Mouse (Mus musculus) limb, embryonic 13.5 days (tissue): Measurements from ENCODE around the gene Tsc22d1. TPM values are rescaled to one million over a fixed set of nuclear protein-coding genes. Genes with fewer than 3 reads are reported as not detected.
A peak's percentile ranks its signal among the peaks of the same experiment; 100 is the strongest.

Source experiments
- ATAC-seq: fragments of 200-750 bp; cut with Nextera tagmentation; 2 replicates; pipeline ENCODE4 v1.8.0; 2017; ENCODE audit warnings: low read depth, moderate number of reproducible peaks, moderate TSS enrichment; ENCODE audit not compliant: low FRiP score
- H3K27ac ChIP-seq: fragments of 300-500 bp; sonication (generic); 2 replicates; pipeline ENCODE4 v1.5.1; 2015; ENCODE audit warnings: inconsistent platforms, mild to moderate bottlenecking, moderate library complexity
- H3K27me3 ChIP-seq: fragments of 300-500 bp; sonication (generic); 2 replicates; pipeline ENCODE4 v1.6.1; 2015; ENCODE audit warnings: mild to moderate bottlenecking, inconsistent platforms
- H3K36me3 ChIP-seq: fragments of 300-500 bp; sonication (generic); 2 replicates; pipeline ENCODE4 v1.6.1; 2015; ENCODE audit warnings: inconsistent platforms, mild to moderate bottlenecking, moderate library complexity
- H3K4me1 ChIP-seq: fragments of 300-500 bp; sonication (generic); 2 replicates; pipeline ENCODE4 v1.6.1; 2015; ENCODE audit warnings: inconsistent platforms
- H3K4me2 ChIP-seq: fragments of 300-500 bp; sonication (generic); replicated peaks from 2 replicates; pipeline ENCODE4 v1.6.1; 2015; ENCODE audit warnings: inconsistent platforms, mild to moderate bottlenecking, moderate library complexity
- H3K4me3 ChIP-seq: fragments of 300-500 bp; sonication (generic); 2 replicates; pipeline ENCODE4 v1.5.1; 2015; ENCODE audit warnings: moderate library complexity, mild to moderate bottlenecking, inconsistent platforms
- H3K9ac ChIP-seq: fragments of 300-500 bp; sonication (generic); 2 replicates; pipeline ENCODE4 v1.6.1; 2015; ENCODE audit warnings: mild to moderate bottlenecking, inconsistent platforms
- H3K9me3 ChIP-seq: fragments of 300-500 bp; sonication (generic); 2 replicates; pipeline ENCODE4 v1.6.1; 2016; ENCODE audit warnings: inconsistent platforms
- WGBS: fragments of 180-500 bp; shearing (Covaris S2); methylation state at CpG from one replicate; pipeline ENCODE4 v1.1.7; 2015; 5-methylcytosine and 5-hydroxymethylcytosine counted together
- polyA plus RNA-seq: library from polyadenylated mRNA; unstranded; fragments of >200 nt; fragmentation: Nextera tagmentation; extraction: Ambion mirVana; gene quantifications from 2 replicates; pipeline ENCODE4 v1.2.1, GENCODE M21; 2015

Tsc22d1 gene
- polyA plus RNA-seq, 1 experiment from 2014 or later, result 777 TPM

GRCm38 (mm10) chr14:76495022-76495421 is 80.3 kb downstream of the Tsc22d1 start:
- no peak overlapping the region for H3K9ac ChIP-seq
- WGBS, result 41% methylated on average over 5 of the region's 5 CpGs
- H3K27ac ChIP-seq, result no peak overlapping the region
- no peaks in the 10 kb centered on the region for H3K9me3 ChIP-seq
- H3K4me3 ChIP-seq, result no peak overlapping the region
- ATAC-seq, result no peak
- H3K4me2 ChIP-seq, result no peak overlapping the region
- peaks cover 18% of the 10 kb centered on the region for H3K4me1 ChIP-seq
- no peaks in the 10 kb centered on the region for H3K27me3 ChIP-seq
- peaks cover 8% of the 10 kb centered on the region; the same call in 1 of the 2 replicates for H3K36me3 ChIP-seq

GRCm38 (mm10) chr14:76497187-76497586 is 82.4 kb downstream of the Tsc22d1 start:
- peaks cover 20% of the 10 kb centered on the region for H3K4me1 ChIP-seq
- no peak overlapping the region for H3K27ac ChIP-seq
- no peak for ATAC-seq
- no peaks in the 10 kb centered on the region for H3K27me3 ChIP-seq
- no peak overlapping the region for H3K4me3 ChIP-seq
- H3K4me2 ChIP-seq, result no peak overlapping the region
- no peaks in the 10 kb centered on the region for H3K9me3 ChIP-seq
- WGBS, result 72% methylated on average over 9 of the region's 9 CpGs
- H3K9ac ChIP-seq, result no peak overlapping the region
- peaks cover 8% of the 10 kb centered on the region; the same call in 1 of the 2 replicates for H3K36me3 ChIP-seq

- Histone ChIP-seq H3K36me3 (peaks cover 8% of the 10 kb centered on the region; the same call in 1 of the 2 replicates), H3K9ac (no peak overlapping the region), H3K4me3 (no peak overlapping the region), H3K4me1 (peaks cover 23% of the 10 kb centered on the region), H3K27ac (no peak overlapping the region), H3K27me3 (no peaks in the 10 kb centered on the region), H3K4me2 (no peak overlapping the region), H3K9me3 (no peaks in the 10 kb centered on the region)
- no peak for ATAC-seq
- 56% methylated on average over 7 of the region's 7 CpGs for WGBS
Observed at GRCm38 (mm10) chr14:76498210-76498609, 83.4 kb downstream of the Tsc22d1 start.

- no peaks in the 10 kb centered on the region for H3K9me3 ChIP-seq
- WGBS, result 81% methylated on average over 6 of the region's 6 CpGs
- no peak overlapping the region for H3K4me2 ChIP-seq
- no peak overlapping the region for H3K27ac ChIP-seq
- H3K27me3 ChIP-seq, result no peaks in the 10 kb centered on the region
- no peak overlapping the region for H3K4me3 ChIP-seq
- H3K4me1 ChIP-seq, result peaks cover 29% of the 10 kb centered on the region
- no peak for ATAC-seq
- H3K36me3 ChIP-seq, result no peaks in the 10 kb centered on the region
- no peak overlapping the region for H3K9ac ChIP-seq
Observed at GRCm38 (mm10) chr14:76499492-76499891, 84.7 kb downstream of the Tsc22d1 start.

GRCm38 (mm10) chr14:76500036-76500435 is 85.3 kb downstream of the Tsc22d1 start:
- Histone ChIP-seq H3K4me1 (peaks cover 29% of the 10 kb centered on the region), H3K27ac (no peak overlapping the region; the same call in 1 of the 2 replicates), H3K4me2 (no peak overlapping the region), H3K27me3 (no peaks in the 10 kb centered on the region), H3K9ac (no peak overlapping the region), H3K36me3 (no peaks in the 10 kb centered on the region), H3K9me3 (no peaks in the 10 kb centered on the region), H3K4me3 (no peak overlapping the region)
- no peak for ATAC-seq
- 51% methylated on average over 5 of the region's 5 CpGs for WGBS

GRCm38 (mm10) chr14:76503231-76503851 is 88.6 kb downstream of the Tsc22d1 start:
- Histone ChIP-seq H3K4me3 (peak overlapping the region; percentile 85), H3K4me1 (peaks cover 41% of the 10 kb centered on the region), H3K27me3 (no peaks in the 10 kb centered on the region), H3K36me3 (peaks cover 21% of the 10 kb centered on the region), H3K9me3 (no peaks in the 10 kb centered on the region), H3K27ac (peak overlapping the region; percentile 100), H3K4me2 (peak overlapping the region; percentile 96), H3K9ac (peak overlapping the region; percentile 99)
- WGBS, result 6% methylated on average over 13 of the region's 13 CpGs
- ATAC-seq, result no peak

- WGBS, result under 1% methylated on average over 41 of the region's 52 CpGs
- H3K4me2 ChIP-seq, result peak overlapping the region; percentile 96
- H3K4me3 ChIP-seq, result peak overlapping the region; percentile 85
- H3K9ac ChIP-seq, result peak overlapping the region; percentile 99
- ATAC-seq, result peak; percentile 93
- H3K36me3 ChIP-seq, result peaks cover 21% of the 10 kb centered on the region
- no peaks in the 10 kb centered on the region for H3K9me3 ChIP-seq
- H3K27me3 ChIP-seq, result no peaks in the 10 kb centered on the region
- H3K27ac ChIP-seq, result peak overlapping the region; percentile 100
- H3K4me1 ChIP-seq, result peaks cover 39% of the 10 kb centered on the region
Observed at GRCm38 (mm10) chr14:76504121-76504737, 89.5 kb downstream of the Tsc22d1 start.

GRCm38 (mm10) chr14:76505101-76505438 is 90.3 kb downstream of the Tsc22d1 start:
- Histone ChIP-seq H3K4me3 (peak overlapping the region; percentile 85), H3K9me3 (peaks cover 2% of the 10 kb centered on the region; the same call in 1 of the 2 replicates), H3K4me1 (peaks cover 34% of the 10 kb centered on the region), H3K4me2 (peak overlapping the region; percentile 96), H3K27ac (peak overlapping the region; percentile 100), H3K36me3 (peaks cover 25% of the 10 kb centered on the region), H3K27me3 (no peaks in the 10 kb centered on the region), H3K9ac (peak overlapping the region; percentile 99)
- WGBS, result under 1% methylated on average over 10 of the region's 10 CpGs
- ATAC-seq, result no peak

GRCm38 (mm10) chr14:76505439-76506220 is 90.9 kb downstream of the Tsc22d1 start:
- ATAC-seq, result peak; percentile 76
- peak overlapping the region; percentile 85 for H3K4me3 ChIP-seq
- no peaks in the 10 kb centered on the region for H3K27me3 ChIP-seq
- WGBS, result under 1% methylated on average over 31 of the region's 31 CpGs
- peak overlapping the region; percentile 100 for H3K27ac ChIP-seq
- H3K4me1 ChIP-seq, result peaks cover 28% of the 10 kb centered on the region
- peak overlapping the region; percentile 96 for H3K4me2 ChIP-seq
- H3K36me3 ChIP-seq, result peaks cover 31% of the 10 kb centered on the region
- H3K9ac ChIP-seq, result peak overlapping the region; percentile 99
- peaks cover 5% of the 10 kb centered on the region; the same call in 1 of the 2 replicates for H3K9me3 ChIP-seq

- no peak for ATAC-seq
- Histone ChIP-seq H3K4me3 (peak overlapping the region; percentile 85), H3K36me3 (peaks cover 31% of the 10 kb centered on the region), H3K4me1 (peaks cover 28% of the 10 kb centered on the region), H3K4me2 (peak overlapping the region; percentile 96), H3K27me3 (no peaks in the 10 kb centered on the region), H3K9ac (peak overlapping the region; percentile 99), H3K27ac (peak overlapping the region; percentile 100), H3K9me3 (peaks cover 5% of the 10 kb centered on the region; the same call in 1 of the 2 replicates)
- 48% methylated on average over 27 of the region's 27 CpGs for WGBS
Observed at GRCm38 (mm10) chr14:76506425-76507205, 91.9 kb downstream of the Tsc22d1 start.

- Histone ChIP-seq H3K4me1 (peaks cover 28% of the 10 kb centered on the region), H3K36me3 (peaks cover 31% of the 10 kb centered on the region), H3K9ac (peak overlapping the region; percentile 99; the same call in 1 of the 2 replicates), H3K4me2 (peak overlapping the region; percentile 96), H3K27me3 (no peaks in the 10 kb centered on the region), H3K4me3 (peak overlapping the region; percentile 85), H3K9me3 (peaks cover 5% of the 10 kb centered on the region; the same call in 1 of the 2 replicates), H3K27ac (peak overlapping the region; percentile 100)
- no peak for ATAC-seq
- 89% methylated on average over 7 of the region's 7 CpGs for WGBS
Observed at GRCm38 (mm10) chr14:76507357-76507756, 92.6 kb downstream of the Tsc22d1 start.
